Mouse (Mus musculus) CH12.LX (cell line): ENCODE data around the gene Nsl1. TPM values are rescaled to one million over a fixed set of nuclear protein-coding genes. Genes with fewer than 3 reads are reported as not detected.

ENCODE experiments used
- DNase-seq: peaks from one replicate; pipeline ENCODE4 v3.0.0-alpha.2; 2013; ENCODE audit errors: extremely low read depth
- H3K27ac ChIP-seq: 2 replicates; pipeline ENCODE4 v1.5.1; 2012; ENCODE audit warnings: low read depth, mild to moderate bottlenecking, control low read depth, moderate library complexity; ENCODE audit not compliant: insufficient read depth
- H3K27me3 ChIP-seq: replicated peaks from 2 replicates; pipeline ENCODE3; 2012; ENCODE audit warnings: inconsistent platforms
- H3K36me3 ChIP-seq, 2 experiments: replicated peaks in 1 of 2; 2 replicates each; pipeline versions ENCODE3 to v1.6.1; 2012; ENCODE audit warnings: inconsistent platforms in 1 of 2, low read length in 1 of 2, mild to moderate bottlenecking in 1 of 2, mixed read lengths in 1 of 2, moderate library complexity in 1 of 2; ENCODE audit not compliant: control insufficient read depth in 1 of 2, insufficient read depth in 1 of 2
- H3K4me1 ChIP-seq, 2 experiments: 2 replicates each; pipeline ENCODE4 v1.6.1; 2012; ENCODE audit warnings: inconsistent platforms in 1 of 2, moderate library complexity in 1 of 2; ENCODE audit not compliant: insufficient read depth in 2 of 2, control insufficient read depth in 1 of 2
- H3K4me2 ChIP-seq: 2 replicates; pipeline ENCODE4 v1.6.1; 2012; ENCODE audit warnings: low read depth, mild to moderate bottlenecking, control low read depth; ENCODE audit not compliant: poor library complexity, insufficient read depth, severe bottlenecking
- H3K4me3 ChIP-seq, 3 experiments: fragments of 150-350 bp in 1 of 3; sonication (generic) in 1 of 3; replicated peaks in 1 of 3; 2 replicates each; pipeline versions ENCODE3 to v1.5.1; 2011 to 2012; ENCODE audit warnings: low read depth in 2 of 3, low read length in 2 of 3, mild to moderate bottlenecking in 2 of 3, moderate library complexity in 2 of 3, control low read depth in 1 of 3, improper control_type of control experiment in 1 of 3, inconsistent platforms in 1 of 3, mixed read lengths in 1 of 3; ENCODE audit not compliant: poor library complexity in 1 of 3
- H3K79me2 ChIP-seq: replicated peaks from 2 replicates; pipeline ENCODE4 v1.6.1; 2012; ENCODE audit warnings: mild to moderate bottlenecking, moderate library complexity; ENCODE audit not compliant: control insufficient read depth, poor library complexity, insufficient read depth, severe bottlenecking; ENCODE audit errors: extremely low read depth
- H3K9ac ChIP-seq: 2 replicates; pipeline ENCODE4 v1.6.1; 2012; ENCODE audit warnings: low read depth, mild to moderate bottlenecking, control low read depth, moderate library complexity; ENCODE audit not compliant: insufficient read depth
- H3K9me3 ChIP-seq: replicated peaks from 2 replicates; pipeline ENCODE3; 2012; ENCODE audit warnings: low read length, inconsistent platforms, mixed read lengths
- BHLHE40 ChIP-seq: IDR thresholded peaks from 2 replicates; pipeline ENCODE4 v1.6.1; 2011; ENCODE audit warnings: mild to moderate bottlenecking, low read depth, low read length, improper control_type of control experiment
- E2F4 ChIP-seq: IDR thresholded peaks from 2 replicates; pipeline ENCODE4 v1.6.1; 2011; ENCODE audit warnings: low read depth, low read length, improper control_type of control experiment; ENCODE audit not compliant: insufficient replicate concordance
- ELF1 ChIP-seq: IDR thresholded peaks from 2 replicates; pipeline ENCODE4 v1.6.1; 2014; ENCODE audit warnings: low read depth, mild to moderate bottlenecking, inconsistent platforms, low read length, improper control_type of control experiment
- EP300 ChIP-seq: IDR thresholded peaks from 2 replicates; pipeline ENCODE4 v1.6.1; 2011; ENCODE audit warnings: low read length, improper control_type of control experiment
- IRF4 ChIP-seq: IDR thresholded peaks from 2 replicates; pipeline ENCODE4 v1.6.1; 2014; ENCODE audit warnings: low read depth, mild to moderate bottlenecking, inconsistent platforms, low read length, improper control_type of control experiment
- JUND ChIP-seq: conservative IDR thresholded peaks from 2 replicates; pipeline ENCODE4 v1.6.1; 2011; ENCODE audit warnings: low read depth, low read length, improper control_type of control experiment
- KAT2A ChIP-seq: IDR thresholded peaks from 2 replicates; pipeline ENCODE4 v1.6.1; 2012; ENCODE audit warnings: low read length, improper control_type of control experiment, inconsistent platforms; ENCODE audit not compliant: insufficient replicate concordance
- MAFK ChIP-seq: IDR thresholded peaks from 2 replicates; pipeline ENCODE4 v1.6.1; 2011; ENCODE audit warnings: low read length, improper control_type of control experiment; ENCODE audit not compliant: insufficient replicate concordance
- MAZ ChIP-seq: IDR thresholded peaks from 2 replicates; pipeline ENCODE4 v1.6.1; 2012; ENCODE audit warnings: low read depth, mild to moderate bottlenecking, inconsistent platforms, low read length, improper control_type of control experiment, moderate library complexity
- MEF2A ChIP-seq: IDR thresholded peaks from 2 replicates; pipeline ENCODE4 v1.6.1; 2014; ENCODE audit warnings: low read depth, mild to moderate bottlenecking, inconsistent platforms, low read length, improper control_type of control experiment, borderline replicate concordance
- MXI1 ChIP-seq: IDR thresholded peaks from 2 replicates; pipeline ENCODE4 v1.6.1; 2011; ENCODE audit warnings: mild to moderate bottlenecking, low read depth, low read length, improper control_type of control experiment
- MYC ChIP-seq: IDR thresholded peaks from 2 replicates; pipeline ENCODE4 v1.6.1; 2011; ENCODE audit warnings: low read depth, mild to moderate bottlenecking, improper control_type of control experiment, low read length
- NRF1 ChIP-seq: IDR thresholded peaks from 2 replicates; pipeline ENCODE4 v1.6.1; 2014; ENCODE audit warnings: low read depth, mild to moderate bottlenecking, inconsistent platforms, low read length, improper control_type of control experiment, moderate library complexity
- RAD21 ChIP-seq: IDR thresholded peaks from 2 replicates; pipeline ENCODE4 v1.6.1; 2011; ENCODE audit warnings: low read depth, mild to moderate bottlenecking, low read length, improper control_type of control experiment, moderate library complexity
- SIN3A ChIP-seq: IDR thresholded peaks from 2 replicates; pipeline ENCODE4 v1.6.1; 2012; ENCODE audit warnings: low read length, improper control_type of control experiment, inconsistent platforms
- TCF12 ChIP-seq: IDR thresholded peaks from 2 replicates; pipeline ENCODE4 v1.6.1; 2014; ENCODE audit warnings: low read depth, mild to moderate bottlenecking, inconsistent platforms, low read length, improper control_type of control experiment
- UBTF ChIP-seq: IDR thresholded peaks from 2 replicates; pipeline ENCODE4 v1.6.1; 2012; ENCODE audit warnings: low read depth, mild to moderate bottlenecking, inconsistent platforms, low read length, improper control_type of control experiment, moderate library complexity
- USF2 ChIP-seq: conservative IDR thresholded peaks from 2 replicates; pipeline ENCODE4 v1.6.1; 2011; ENCODE audit warnings: low read depth, low read length, improper control_type of control experiment
- ZMIZ1 ChIP-seq: IDR thresholded peaks from 2 replicates; pipeline ENCODE4 v1.6.1; 2012; ENCODE audit warnings: low read depth, mild to moderate bottlenecking, inconsistent platforms, low read length, improper control_type of control experiment
- ZNF384 ChIP-seq: IDR thresholded peaks from 2 replicates; pipeline ENCODE4 v1.6.1; 2012; ENCODE audit warnings: low read depth, low read length, improper control_type of control experiment, inconsistent platforms
- dilution Hi-C: fragments of 300-500 bp; cut with MboI; formaldehyde crosslinking; loops from 2 replicates; pipeline ENCODE4 v1.14.3; 2020; ENCODE audit warnings: low sequenced_read_pairs; ENCODE audit not compliant: extremely low pct_unique_long_range_greater_than_20kb, extremely low pct_ligation_motif_present
- in situ Hi-C: fragments of 300-500 bp; cut with MboI; formaldehyde crosslinking; loops from 3 replicates; pipeline ENCODE4 v1.14.3; 2019; ENCODE audit warnings: low sequenced_read_pairs, low pct_ligation_motif_present, low pct_unique_long_range_greater_than_20kb, mixed read lengths
- polyA plus RNA-seq: library from polyadenylated mRNA; unstranded; fragments of >175 nt; gene quantifications from 2 replicates; pipeline ENCODE4 v1.2.1, GENCODE M21; 2012; ENCODE audit warnings: low read depth; ENCODE audit not compliant: insufficient read length
- total RNA-seq, 2 experiments: library from RNA; depleted of rRNA; stranded (reverse); fragments of 300-350 nt in 1 of 2; fragments of >200 nt in 1 of 2; gene quantifications; 2 replicates each; pipeline ENCODE4 v1.2.3; 2012 to 2014

Gene Nsl1
- total and polyA plus RNA-seq, 3 experiments = 16.0 to 27.1 (median 17.4) TPM

GRCm38 (mm10) chr1:191125811-191126638 lies 63.2 kb downstream of the Nsl1 start (continued):
- TF ChIP-seq MYC = 0 out of 2 replicates have a peak, but pooled peaks have one; percentile 23
- TF ChIP-seq EP300 = no peak
- TF ChIP-seq NRF1 = peak; percentile 30; the same call in 1 of the 2 replicates
- peak; percentile 76 for TF ChIP-seq TCF12
- peak; percentile 77; the same call in 1 of the 2 replicates for TF ChIP-seq IRF4
- TF ChIP-seq SIN3A = peak; percentile 66; the same call in 1 of the 2 replicates
- TF ChIP-seq MXI1 = 0 out of 2 replicates have a peak, but pooled peaks have one; percentile 41
- peak; percentile 88 for TF ChIP-seq UBTF
- peak; percentile 60 for TF ChIP-seq ELF1
- TF ChIP-seq RAD21 = peak; percentile 97

GRCm38 (mm10) chr1:191131692-191132091 lies 68.9 kb downstream of the Nsl1 start:
- H3K27me3 ChIP-seq = no peaks in the 10 kb centered on the region
- no peaks in the 10 kb centered on the region for H3K79me2 ChIP-seq
- 0 out of 4 replicates have a peak, but pooled peaks cover 0 to 10% of the 10 kb centered on the region in 2 experiments for H3K4me1 ChIP-seq
- in situ Hi-C loops = loop anchor here (5.0 kb wide), 1 partner anchor 46 kb away; no protein-coding TSS in a partner anchor
- no peaks in the 10 kb centered on the region for H3K36me3 ChIP-seq
- DNase-seq = no peak
- H3K4me3 ChIP-seq = no peak overlapping the region
- dilution Hi-C loops = no loop called here
- no peak overlapping the region for H3K4me2 ChIP-seq
- TF ChIP-seq TCF12 = no peak
- H3K27ac ChIP-seq = no peak overlapping the region
- no peak overlapping the region for H3K9ac ChIP-seq
- peaks cover 16% of the 10 kb centered on the region for H3K9me3 ChIP-seq

GRCm38 (mm10) chr1:191132240-191132639 lies 69.4 kb downstream of the Nsl1 start:
- Histone ChIP-seq H3K79me2 (no peaks in the 10 kb centered on the region), H3K27ac (no peak overlapping the region), H3K4me3 (no peak overlapping the region), H3K9ac (no peak overlapping the region), H3K4me1 (0 out of 4 replicates have a peak, but pooled peaks cover 0 to 10% of the 10 kb centered on the region in 2 experiments), H3K9me3 (peaks cover 16% of the 10 kb centered on the region), H3K27me3 (no peaks in the 10 kb centered on the region), H3K36me3 (no peaks in the 10 kb centered on the region), H3K4me2 (no peak overlapping the region)
- no peak for DNase-seq
- dilution Hi-C loops = no loop called here
- in situ Hi-C loops = loop anchor here (5.0 kb wide), 1 partner anchor 45 kb away; no protein-coding TSS in a partner anchor
- TF ChIP-seq BHLHE40 (no peak), MEF2A (no peak), TCF12 (no peak), KAT2A (no peak), ZMIZ1 (no peak), JUND (no peak), RAD21 (no peak), NRF1 (no peak), E2F4 (no peak), UBTF (no peak), MAFK (no peak), ELF1 (no peak), MAZ (no peak), ZNF384 (no peak), USF2 (no peak)
